Mouse (Mus musculus) left cerebral cortex, adult 2 months (tissue): ENCODE data around the gene Mier3. TPM values are rescaled to one million over a fixed set of nuclear protein-coding genes. Genes with fewer than 3 reads are reported as not detected.

Experiments
- DNase-seq, 2 experiments: peaks; one replicate each; pipeline ENCODE4 v3.0.0; 2021 to 2022; ENCODE audit warnings: low spot score in 2 of 2, mixed read lengths in 1 of 2; ENCODE audit errors: extremely low spot score in 1 of 2
- H3K27ac ChIP-seq: fragments of 200-600 bp; 2 replicates; pipeline ENCODE4 v1.8.1; 2022
- H3K4me3 ChIP-seq: fragments of 200-600 bp; 2 replicates; pipeline ENCODE4 v1.8.1; 2022
- CTCF ChIP-seq: fragments of 200-600 bp; IDR thresholded peaks from 2 replicates; pipeline ENCODE4 v1.8.1; 2022; ENCODE audit warnings: antibody characterized with exemption, mild to moderate bottlenecking, moderate library complexity
- intact Hi-C: fragments of 180-260 bp; cut with DNase I; formaldehyde crosslinking; loops from one replicate; pipeline ENCODE4 v1.15.1; 2025
- total RNA-seq, 2 experiments: library from RNA; stranded (reverse); gene quantifications; 2 replicates each; pipeline ENCODE4 v1.2.3; 2021

The Mier3 gene
- total RNA-seq, 2 experiments from 2014 or later: 27.1 to 29.9 TPM

GRCm38 (mm10) chr13:111719726-111720125 is 38.9 kb downstream of the Mier3 start:
- intact Hi-C loops: no loop called here
- TF ChIP-seq CTCF: no peak

DNA sequence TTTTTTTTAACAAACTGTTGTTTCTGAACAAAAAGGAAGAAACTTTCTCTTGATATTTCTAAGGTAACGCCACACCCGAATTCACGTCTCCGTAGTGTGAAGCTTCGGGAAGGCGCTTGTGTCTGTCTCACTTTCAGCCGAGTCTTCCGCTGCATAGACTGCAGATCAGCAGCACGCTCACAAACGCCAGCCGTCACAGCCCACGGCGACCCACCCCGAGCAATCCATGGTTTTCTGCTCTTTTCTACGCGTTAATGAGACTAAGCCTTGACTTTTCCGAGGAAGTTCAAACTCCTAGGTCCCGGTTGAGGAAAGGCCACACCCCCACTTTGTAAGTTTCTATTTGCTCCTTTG is 44.0 kb downstream of the Mier3 start:
- no peak overlapping the region for H3K27ac ChIP-seq
- no peak for TF ChIP-seq CTCF
- intact Hi-C loops: loop anchor here (1.0 to 5.0 kb wide), 3 partner anchors 37 to 262 kb away; no protein-coding TSS in a partner anchor
- DNase-seq: no peak
- peak overlapping the region; percentile 94 for H3K4me3 ChIP-seq

More at GRCm38 (mm10) chr13:111719726-111720125, 38.9 kb downstream of the Mier3 start:
- Histone ChIP-seq H3K4me3 (no peak overlapping the region), H3K27ac (no peak overlapping the region)
- no peak for DNase-seq

DNA sequence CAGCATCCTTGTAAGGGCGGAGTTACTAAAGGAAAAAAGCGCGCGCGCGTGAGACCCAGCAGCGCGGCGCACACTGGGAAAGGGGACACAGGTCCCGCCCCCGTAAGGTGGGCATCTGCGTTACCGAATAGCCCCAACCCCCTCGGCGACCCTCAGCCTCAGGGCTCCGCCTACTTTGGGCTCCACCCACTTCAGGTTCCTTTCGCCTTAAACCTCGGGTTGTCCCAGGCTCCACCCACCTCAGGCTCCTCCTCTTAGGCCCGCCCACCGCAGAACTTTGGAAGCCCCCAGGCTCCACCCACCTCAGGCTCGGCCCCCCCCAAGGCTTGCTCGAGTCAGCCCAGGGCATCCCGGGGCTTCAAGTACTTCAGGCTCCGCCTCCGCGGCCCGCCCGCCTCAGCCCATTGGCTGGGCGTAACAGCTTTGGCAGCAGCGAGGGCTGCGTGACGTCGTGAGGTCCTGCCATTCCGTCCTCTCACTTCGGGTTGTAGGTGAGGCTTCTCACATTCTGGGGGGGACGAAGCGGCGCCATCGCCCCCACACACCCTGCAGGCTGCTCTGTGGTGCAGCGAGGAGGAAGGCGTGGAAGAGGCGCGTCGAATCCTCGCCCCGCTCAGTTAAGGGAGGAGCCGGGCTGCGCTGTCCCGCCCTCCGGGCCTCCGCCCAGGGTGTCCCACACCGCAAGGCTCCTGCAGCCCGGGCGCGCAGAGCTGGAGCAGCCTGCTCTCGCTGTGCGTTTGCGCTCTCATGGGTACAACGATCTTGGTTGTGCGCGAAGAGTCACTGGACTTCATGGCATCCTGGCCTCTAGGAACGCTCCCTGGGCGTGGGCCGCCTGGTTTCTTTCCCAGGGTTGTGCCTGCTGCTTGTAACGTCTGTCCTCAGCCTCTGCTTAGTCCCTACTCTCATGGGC is 44.6 kb downstream of the Mier3 start:
- no peak for TF ChIP-seq CTCF
- Histone ChIP-seq H3K4me3 (peak overlapping the region; percentile 94), H3K27ac (peak overlapping the region; percentile 73)
- DNase-seq: peak; percentile 88 to 92
- intact Hi-C loops: loop anchor here (1.0 to 5.0 kb wide), 3 partner anchors 38 to 263 kb away; no protein-coding TSS in a partner anchor

- no peak overlapping the region for H3K4me3 ChIP-seq
- no peak for DNase-seq
- intact Hi-C loops: loop anchor here (5.0 kb wide), 1 partner anchor 265 kb away; no protein-coding TSS in a partner anchor
- TF ChIP-seq CTCF: no peak; the same call in 1 of the 2 replicates
- no peak overlapping the region for H3K27ac ChIP-seq
These were observed 46.1 kb downstream of the Mier3 start for GRCm38 (mm10) chr13:111726898-111727297.

DNA sequence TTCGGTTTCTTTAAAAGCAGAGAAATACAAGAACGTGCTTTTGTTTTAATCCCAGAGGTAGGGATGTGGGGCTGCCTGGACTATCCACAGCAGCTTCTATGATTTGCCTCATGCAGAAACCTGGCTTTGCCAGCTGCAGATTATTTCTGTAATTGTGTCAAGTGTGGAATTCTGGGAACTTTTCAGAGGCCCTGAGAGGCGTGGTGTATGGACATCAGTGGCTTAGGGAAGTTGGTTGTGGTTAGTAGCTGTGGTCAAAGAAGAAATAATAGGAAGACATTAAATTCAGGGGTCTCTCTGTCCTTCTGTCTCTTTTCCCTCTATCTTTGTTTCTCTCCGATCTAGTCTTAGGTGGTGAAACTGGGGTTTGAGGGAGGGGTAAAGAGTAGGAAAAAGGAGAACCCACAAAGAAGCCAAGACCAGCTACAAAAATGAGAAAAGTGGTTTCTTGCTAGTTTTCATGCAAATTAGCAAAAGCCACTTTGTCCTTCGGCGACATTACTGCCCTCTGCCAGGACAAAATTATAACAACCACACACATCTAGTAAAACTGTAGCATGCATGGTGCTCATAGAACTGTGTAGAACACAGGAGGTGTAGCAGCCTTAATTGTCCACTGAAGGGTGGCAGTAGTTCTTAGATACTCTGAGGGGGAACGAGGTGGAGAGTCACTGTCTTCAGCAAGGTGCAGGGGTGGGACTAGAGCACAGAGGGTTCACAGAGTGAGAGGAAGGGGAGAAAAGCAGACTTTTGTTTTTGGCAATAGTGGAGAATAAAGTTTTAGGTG is 60.6 kb downstream of the Mier3 start:
- DNase-seq: no peak
- intact Hi-C loops: loop anchor here (5.0 to 10.0 kb wide), 3 partner anchors 209 to 1357 kb away; no protein-coding TSS in a partner anchor
- TF ChIP-seq CTCF: no peak
- Histone ChIP-seq H3K4me3 (no peak overlapping the region), H3K27ac (no peak overlapping the region)

GRCm38 (mm10) chr13:111741991-111742615 is 61.3 kb downstream of the Mier3 start:
- intact Hi-C loops: loop anchor here (5.0 to 10.0 kb wide), 3 partner anchors 210 to 1357 kb away; no protein-coding TSS in a partner anchor
- Histone ChIP-seq H3K27ac (no peak overlapping the region), H3K4me3 (no peak overlapping the region)
- DNase-seq: peak; percentile 31 to 37
- peak; percentile 73 for TF ChIP-seq CTCF

GRCm38 (mm10) chr13:111744233-111745000 is 63.6 kb downstream of the Mier3 start:
- Histone ChIP-seq H3K27ac (no peak overlapping the region), H3K4me3 (no peak overlapping the region)
- intact Hi-C loops: loop anchor here (5.0 to 10.0 kb wide), 3 partner anchors 212 to 1360 kb away; no protein-coding TSS in a partner anchor
- no peak for TF ChIP-seq CTCF
- DNase-seq: no peak

- H3K27ac ChIP-seq: no peak overlapping the region
- H3K4me3 ChIP-seq: no peak overlapping the region
- DNase-seq: no peak
- intact Hi-C loops: loop anchor here (10.0 kb wide), 1 partner anchor 1360 kb away; no protein-coding TSS in a partner anchor
- no peak for TF ChIP-seq CTCF
These were observed 64.4 kb downstream of the Mier3 start for GRCm38 (mm10) chr13:111745216-111745615.

- intact Hi-C loops: loop anchor here (10.0 kb wide), 1 partner anchor 1362 kb away; no protein-coding TSS in a partner anchor
- TF ChIP-seq CTCF: no peak
- no peak overlapping the region for H3K27ac ChIP-seq
- no peak for DNase-seq
- H3K4me3 ChIP-seq: no peak overlapping the region
These were observed 66.1 kb downstream of the Mier3 start for GRCm38 (mm10) chr13:111746831-111747230.

DNA sequence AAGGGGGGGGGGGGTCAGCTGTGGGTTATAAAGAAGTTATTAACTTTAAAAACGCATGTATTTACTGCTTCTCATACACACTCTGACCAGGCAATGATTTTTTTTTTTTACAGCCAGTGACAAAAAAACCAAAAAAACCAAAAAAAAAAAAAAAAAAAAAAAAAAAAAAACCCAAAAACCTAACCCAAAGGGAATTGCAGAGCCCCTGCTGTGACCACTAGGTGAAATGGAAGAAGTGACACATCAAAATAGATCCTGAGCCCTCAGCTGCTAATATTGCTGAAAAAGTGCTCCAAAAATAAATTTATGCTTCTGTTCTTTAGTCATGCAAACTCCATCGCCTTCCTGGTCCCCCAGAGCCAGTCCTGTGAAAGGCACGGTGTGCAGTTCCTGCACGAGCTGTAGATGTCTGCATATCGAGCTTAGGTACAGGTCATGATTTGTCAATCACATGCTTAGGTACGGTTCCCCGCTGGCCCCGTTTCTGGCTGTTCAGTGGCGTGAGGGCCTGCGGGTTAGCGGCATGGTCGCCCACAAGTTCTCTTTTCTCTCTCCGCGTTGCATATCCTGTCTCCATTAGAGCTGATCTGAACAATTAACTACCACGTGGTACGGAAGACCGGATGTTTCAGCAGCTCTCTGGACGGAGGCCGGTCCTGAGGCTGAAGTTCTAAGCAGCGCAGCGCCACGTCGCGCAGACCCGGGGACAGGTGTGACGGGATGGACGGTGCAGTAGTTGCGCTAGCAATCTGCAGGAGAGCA is 67.7 kb downstream of the Mier3 start:
- H3K27ac ChIP-seq: no peak overlapping the region
- DNase-seq: no peak
- intact Hi-C loops: loop anchor here (10.0 kb wide), 1 partner anchor 1364 kb away; no protein-coding TSS in a partner anchor
- no peak for TF ChIP-seq CTCF
- H3K4me3 ChIP-seq: no peak overlapping the region
